Mouse (Mus musculus): ENCODE measurements around the gene Svopl. TPM values are rescaled to one million over a fixed set of nuclear protein-coding genes. Genes with fewer than 3 reads are reported as not detected.

Svopl gene
- total and polyA plus RNA-seq, 2 experiments from 2014 or later, result 1.1 TPM; not detected in 1

GRCm38 (mm10) chr6:38058805-38059204 lies 12.0 kb upstream of the Svopl start:
- 63% methylated on average over 5 of the region's 5 CpGs for WGBS
- Histone ChIP-seq H3K36me3 (ENCODE audit: insufficient read depth) (no peaks in the 10 kb centered on the region), H3K9me3 (ENCODE audit: low read length) (no peaks in the 10 kb centered on the region), H3K4me1 (ENCODE audit: insufficient read depth) (no peaks in the 10 kb centered on the region), H3K4me2 (ENCODE audit: low read depth) (no peak overlapping the region), H3K4me3 (ENCODE audit: low read depth, low read length) (no peak overlapping the region), H3K27me3 (ENCODE audit: insufficient read depth, low read length) (no peaks in the 10 kb centered on the region), H3K27ac (ENCODE audit: low read depth, low read length) (no peak overlapping the region), H3K9ac (no peak overlapping the region)
- no peak for TF ChIP-seq CTCF (IDR thresholded peaks at IDR 0.05; ENCODE audit: low read depth)
- no peak for ATAC-seq
- DNase-seq, result no peak

DNA sequence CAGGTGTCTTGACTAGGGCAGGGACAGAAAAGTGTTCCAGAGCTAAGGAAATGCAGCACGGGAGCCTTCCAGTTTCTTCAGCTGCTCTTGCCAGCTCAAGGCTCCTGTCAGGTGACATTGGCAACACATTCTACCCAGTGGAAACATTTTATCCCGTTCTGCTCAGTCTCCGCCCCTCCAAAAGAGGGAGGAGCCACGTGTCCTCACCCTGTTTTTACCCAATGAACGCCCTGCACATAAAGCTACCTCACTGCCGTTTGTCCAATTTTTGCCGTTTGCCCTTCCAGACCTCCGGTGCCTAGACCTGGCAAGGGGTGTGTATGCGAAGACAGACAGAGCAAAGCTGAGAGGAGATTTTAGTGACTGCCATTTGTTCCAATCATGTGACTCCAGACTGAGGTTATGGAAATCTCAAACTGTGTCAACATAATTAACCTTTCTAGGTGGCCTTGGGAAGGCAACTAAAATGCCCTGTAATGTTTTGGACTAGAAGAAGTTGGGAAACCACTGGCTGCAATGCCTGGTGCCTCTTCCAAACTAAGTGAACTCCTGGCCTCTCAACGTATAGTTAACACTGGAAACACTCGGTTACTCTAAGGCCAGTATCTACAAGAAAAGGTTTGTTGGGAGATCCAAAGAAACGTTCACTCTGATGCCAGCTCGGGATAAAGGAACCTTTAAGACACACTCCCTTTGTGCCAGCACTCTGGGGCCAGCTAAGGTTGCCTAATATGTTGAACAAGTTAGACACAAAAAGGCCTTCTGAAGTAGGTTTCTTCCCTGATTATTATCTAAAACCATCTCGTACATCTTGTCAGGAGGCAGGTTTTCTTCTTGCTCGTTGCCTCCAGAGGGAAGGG lies 8.9 kb upstream of the Svopl start:
- Histone ChIP-seq H3K4me3 (ENCODE audit: low read depth, low read length) (no peak overlapping the region), H3K4me1 (ENCODE audit: insufficient read depth) (no peaks in the 10 kb centered on the region), H3K36me3 (ENCODE audit: insufficient read depth) (no peaks in the 10 kb centered on the region), H3K9ac (no peak overlapping the region), H3K27me3 (ENCODE audit: insufficient read depth, low read length) (no peaks in the 10 kb centered on the region), H3K4me2 (ENCODE audit: low read depth) (no peak overlapping the region), H3K27ac (ENCODE audit: low read depth, low read length) (no peak overlapping the region), H3K9me3 (ENCODE audit: low read length) (no peaks in the 10 kb centered on the region)
- no peak for ATAC-seq
- no peak for TF ChIP-seq CTCF (IDR thresholded peaks at IDR 0.05; ENCODE audit: low read depth)
- DNase-seq, result no peak
- 80% methylated on average over 15 of the region's 15 CpGs for WGBS

DNA sequence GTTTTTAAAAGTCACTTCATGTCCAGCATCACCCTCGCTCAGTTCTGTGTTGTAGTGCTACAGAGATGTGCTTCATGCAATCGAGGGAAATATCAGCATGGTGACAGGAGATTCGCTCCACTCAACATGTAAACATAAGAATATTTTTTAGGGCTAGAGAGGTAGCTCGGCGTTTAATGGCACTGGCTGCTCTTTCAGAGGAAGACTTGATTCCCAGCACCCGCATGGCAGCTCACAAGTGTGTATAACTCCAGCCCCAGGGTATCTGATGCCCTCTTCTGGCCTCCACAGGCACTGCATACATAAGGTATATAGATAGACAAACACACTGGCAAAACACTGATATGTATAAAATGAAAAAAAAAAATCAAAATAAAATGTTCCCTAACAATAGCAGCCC lies 2.8 kb upstream of the Svopl start:
- no peak for TF ChIP-seq CTCF (IDR thresholded peaks at IDR 0.05; ENCODE audit: low read depth)
- WGBS, result 99% methylated on average over 6 of the region's 6 CpGs
- Histone ChIP-seq H3K9me3 (ENCODE audit: low read length) (no peaks in the 10 kb centered on the region), H3K36me3 (ENCODE audit: insufficient read depth) (no peaks in the 10 kb centered on the region), H3K27me3 (ENCODE audit: insufficient read depth, low read length) (no peaks in the 10 kb centered on the region), H3K4me3 (ENCODE audit: low read depth, low read length) (no peak overlapping the region), H3K9ac (no peak overlapping the region), H3K4me1 (ENCODE audit: insufficient read depth) (no peaks in the 10 kb centered on the region), H3K4me2 (ENCODE audit: low read depth) (no peak overlapping the region), H3K27ac (ENCODE audit: low read depth, low read length) (no peak overlapping the region)
- no peak for ATAC-seq
- DNase-seq, result no peak

DNA sequence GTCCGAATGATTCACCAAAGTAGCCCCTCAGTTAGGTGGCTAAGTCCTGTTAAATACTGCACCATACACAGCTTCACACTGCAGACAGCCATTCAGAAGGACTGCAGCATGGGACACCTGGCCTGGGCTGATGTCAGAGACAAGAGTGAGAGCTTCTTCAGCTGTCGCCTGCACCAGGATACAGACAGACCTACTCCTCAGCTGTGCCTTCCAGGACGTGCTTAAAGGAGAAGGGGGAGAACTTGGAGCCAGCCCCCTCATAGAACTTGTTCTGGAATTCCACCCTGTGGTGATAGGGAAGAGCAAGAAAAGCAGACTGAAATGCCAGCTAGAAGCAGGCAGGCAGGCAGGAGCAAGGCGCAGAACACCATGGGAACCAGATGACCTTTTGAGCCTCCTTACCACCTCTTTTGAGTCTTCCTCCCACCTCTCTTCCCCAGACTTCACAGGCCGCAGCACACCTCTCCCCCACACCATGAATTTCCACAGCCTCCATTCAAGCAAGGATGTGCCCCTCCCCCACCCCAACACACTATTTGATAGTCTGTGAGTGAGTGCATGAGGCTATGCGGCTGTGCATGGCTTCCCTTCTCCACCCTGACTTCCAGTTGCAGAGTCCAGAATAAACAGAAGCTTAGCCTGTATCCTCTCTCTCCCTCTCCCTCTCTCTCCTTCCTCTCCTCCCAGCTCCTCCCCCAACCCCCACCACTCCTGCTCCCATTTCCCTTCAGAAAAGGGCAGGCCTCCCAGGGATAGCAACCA lies 2.2 kb upstream of the Svopl start:
- no peak for TF ChIP-seq CTCF (IDR thresholded peaks at IDR 0.05; ENCODE audit: low read depth)
- H3K27ac ChIP-seq (ENCODE audit: low read depth, low read length), result no peak overlapping the region
- H3K9me3 ChIP-seq (ENCODE audit: low read length), result no peaks in the 10 kb centered on the region
- H3K36me3 ChIP-seq (ENCODE audit: insufficient read depth), result no peaks in the 10 kb centered on the region
- DNase-seq (no peak), ATAC-seq (no peak)
- H3K4me1 ChIP-seq (ENCODE audit: insufficient read depth), result no peaks in the 10 kb centered on the region
- no peak overlapping the region for H3K9ac ChIP-seq
- H3K4me3 ChIP-seq (ENCODE audit: low read depth, low read length), result no peak overlapping the region
- 64% methylated on average over 6 of the region's 6 CpGs for WGBS
- H3K27me3 ChIP-seq (ENCODE audit: insufficient read depth, low read length), result no peaks in the 10 kb centered on the region
- H3K4me2 ChIP-seq (ENCODE audit: low read depth), result no peak overlapping the region

GRCm38 (mm10) chr6:38048003-38048402 lies 1.2 kb upstream of the Svopl start:
- Histone ChIP-seq H3K9me3 (ENCODE audit: low read length) (no peaks in the 10 kb centered on the region), H3K9ac (no peak overlapping the region), H3K27me3 (ENCODE audit: insufficient read depth, low read length) (no peaks in the 10 kb centered on the region), H3K4me3 (ENCODE audit: low read depth, low read length) (no peak overlapping the region), H3K36me3 (ENCODE audit: insufficient read depth) (no peaks in the 10 kb centered on the region), H3K27ac (ENCODE audit: low read depth, low read length) (no peak overlapping the region), H3K4me1 (ENCODE audit: insufficient read depth) (no peaks in the 10 kb centered on the region), H3K4me2 (ENCODE audit: low read depth) (no peak overlapping the region)
- DNase-seq (no peak), ATAC-seq (no peak)
- WGBS, result 69% methylated on average over 4 of the region's 4 CpGs
- no peak for TF ChIP-seq CTCF (IDR thresholded peaks at IDR 0.05; ENCODE audit: low read depth)

DNA sequence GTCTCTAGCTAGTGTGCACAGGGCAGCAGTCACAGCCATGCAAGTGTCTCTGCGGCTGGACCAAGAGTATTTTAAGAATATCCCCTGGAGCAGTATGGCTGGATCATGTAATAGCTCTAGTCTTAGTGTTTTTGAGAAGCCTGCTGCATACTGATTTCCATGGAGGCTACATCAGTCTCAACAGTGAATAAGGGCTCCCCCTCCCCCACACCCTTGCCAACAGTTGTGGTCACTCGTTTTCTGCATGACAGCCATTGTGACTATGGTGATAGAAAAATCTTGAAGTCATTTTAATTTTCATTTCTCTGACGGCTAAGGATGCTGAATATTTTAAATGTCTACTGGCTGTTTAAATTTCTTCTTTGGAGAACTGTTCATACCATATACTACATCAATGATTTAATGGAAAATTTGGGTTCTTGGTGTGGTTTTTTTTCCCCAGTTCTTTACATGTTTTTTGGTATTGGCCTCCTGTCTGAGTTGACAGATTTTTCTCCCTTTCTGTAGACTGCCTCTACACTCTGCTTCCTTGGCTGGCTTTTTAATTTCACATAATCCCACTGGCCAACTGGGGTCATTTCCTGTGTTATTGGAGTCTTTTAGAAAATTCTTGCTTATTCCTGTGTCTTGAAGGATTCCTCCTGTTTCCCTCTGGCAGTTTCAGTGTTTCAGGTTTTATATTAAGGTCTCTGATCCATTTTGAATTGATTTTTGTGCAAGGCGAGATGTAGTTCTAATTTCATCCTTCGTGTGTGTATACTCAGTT lies 13.8 kb downstream of the Svopl start:
- Histone ChIP-seq H3K4me1 (ENCODE audit: insufficient read depth) (peaks cover 9% of the 10 kb centered on the region; the same call in 1 of the 2 replicates), H3K27ac (ENCODE audit: low read depth, low read length) (no peak overlapping the region), H3K36me3 (ENCODE audit: insufficient read depth) (no peaks in the 10 kb centered on the region), H3K4me3 (ENCODE audit: low read depth, low read length) (no peak overlapping the region), H3K9me3 (ENCODE audit: low read length) (no peaks in the 10 kb centered on the region), H3K4me2 (ENCODE audit: low read depth) (no peak overlapping the region), H3K9ac (no peak overlapping the region), H3K27me3 (ENCODE audit: insufficient read depth, low read length) (no peaks in the 10 kb centered on the region)
- no peak for TF ChIP-seq CTCF (IDR thresholded peaks at IDR 0.05; ENCODE audit: low read depth)
- WGBS, result 69% methylated on average over 5 of the region's 5 CpGs
- ATAC-seq (no peak), DNase-seq (no peak)

Data from forebrain, postnatal 0 days (tissue).